In genomic region chr5:26854746-26855145, GRCm38 (mm10) we compare ENCODE assay signal across 28 mouse cellular contexts. TPM values are rescaled to one million over a fixed set of nuclear protein-coding genes. Genes with fewer than 3 reads are reported as not detected.
DNase-seq lines count a peak whose midpoint lies in the region; ATAC-seq and TF ChIP-seq lines count a peak whose summit lies in the region.
"Had no signal": no experiment of that assay in that cellular context is flagged by ENCODE, and none has a peak within 500 bp of the region (broad histone marks: within the 10 kb centered on the region; RNA-seq: fewer than 3 reads in every experiment).

No protein-coding gene starts in this region.

- no peaks in the 10 kb centered on the region for H3K36me3 ChIP-seq in forebrain, embryonic 13.5 days (ENCODE audit: poor library complexity, severe bottlenecking)
- no peaks in the 10 kb centered on the region for H3K36me3 ChIP-seq in forebrain, embryonic 15.5 days
- H3K36me3 ChIP-seq in forebrain, postnatal 0 days (ENCODE audit: insufficient read depth), result no peaks in the 10 kb centered on the region
- H3K36me3 ChIP-seq in forebrain, embryonic 12.5 days (replicated peaks), result no peaks in the 10 kb centered on the region
- H3K36me3 ChIP-seq in midbrain, embryonic 15.5 days (replicated peaks), result no peaks in the 10 kb centered on the region
- no peaks in the 10 kb centered on the region for H3K36me3 ChIP-seq in midbrain, postnatal 0 days (ENCODE audit: insufficient read depth, low read length)
- H3K36me3 ChIP-seq: embryonic facial prominence, embryonic 10.5 days; embryonic facial prominence, embryonic 13.5 days; heart, embryonic 10.5 days; heart, embryonic 13.5 days had no signal

- TF ChIP-seq CTCF in forebrain, postnatal 0 days (IDR thresholded peaks at IDR 0.05; ENCODE audit: low read depth), result no peak
- no peak for TF ChIP-seq CTCF in midbrain, postnatal 0 days (IDR thresholded peaks at IDR 0.05)

- 46% methylated on average over 4 of the region's 4 CpGs for WGBS in forebrain, embryonic 13.5 days
- WGBS in forebrain, embryonic 15.5 days, result 45% methylated on average over 4 of the region's 4 CpGs
- 39% methylated on average over 4 of the region's 4 CpGs for WGBS in forebrain, postnatal 0 days
- 47% methylated on average over 4 of the region's 4 CpGs for WGBS in forebrain, embryonic 12.5 days
- WGBS in midbrain, embryonic 15.5 days, result 38% methylated on average over 4 of the region's 4 CpGs
- 40% methylated on average over 4 of the region's 4 CpGs for WGBS in midbrain, postnatal 0 days

- H3K4me1 ChIP-seq in forebrain, embryonic 13.5 days, result no peaks in the 10 kb centered on the region
- no peaks in the 10 kb centered on the region for H3K4me1 ChIP-seq in forebrain, embryonic 15.5 days
- no peaks in the 10 kb centered on the region for H3K4me1 ChIP-seq in forebrain, postnatal 0 days (ENCODE audit: insufficient read depth)
- no peaks in the 10 kb centered on the region for H3K4me1 ChIP-seq in forebrain, embryonic 12.5 days
- H3K4me1 ChIP-seq in midbrain, embryonic 15.5 days, result no peaks in the 10 kb centered on the region
- H3K4me1 ChIP-seq in midbrain, postnatal 0 days (ENCODE audit: insufficient read depth, low read length), result no peaks in the 10 kb centered on the region
- H3K4me1 ChIP-seq: embryonic facial prominence, embryonic 10.5 days; embryonic facial prominence, embryonic 13.5 days; heart, embryonic 10.5 days; heart, embryonic 13.5 days had no signal

- H3K9me3 ChIP-seq in forebrain, embryonic 13.5 days (replicated peaks), result no peaks in the 10 kb centered on the region
- H3K9me3 ChIP-seq in forebrain, embryonic 15.5 days, result no peaks in the 10 kb centered on the region
- no peaks in the 10 kb centered on the region for H3K9me3 ChIP-seq in forebrain, postnatal 0 days (ENCODE audit: low read length)
- no peaks in the 10 kb centered on the region for H3K9me3 ChIP-seq in forebrain, embryonic 12.5 days
- H3K9me3 ChIP-seq in midbrain, embryonic 15.5 days, result no peaks in the 10 kb centered on the region
- no peaks in the 10 kb centered on the region for H3K9me3 ChIP-seq in midbrain, postnatal 0 days (ENCODE audit: low read length)
- H3K9me3 ChIP-seq: embryonic facial prominence, embryonic 10.5 days; embryonic facial prominence, embryonic 13.5 days; heart, embryonic 10.5 days; heart, embryonic 13.5 days had no signal

- H3K4me3 ChIP-seq in forebrain, embryonic 13.5 days, result no peak overlapping the region
- H3K4me3 ChIP-seq in forebrain, embryonic 15.5 days, result no peak overlapping the region
- no peak overlapping the region for H3K4me3 ChIP-seq in forebrain, postnatal 0 days (ENCODE audit: low read depth, low read length)
- no peak overlapping the region for H3K4me3 ChIP-seq in forebrain, embryonic 12.5 days (replicated peaks)
- no peak overlapping the region for H3K4me3 ChIP-seq in midbrain, embryonic 15.5 days
- no peak overlapping the region for H3K4me3 ChIP-seq in midbrain, postnatal 0 days (ENCODE audit: low read depth, low read length)
- H3K4me3 ChIP-seq: embryonic facial prominence, embryonic 10.5 days; embryonic facial prominence, embryonic 13.5 days; erythroblast, embryonic 14.5 days; gastrocnemius, adult 2 months; heart, embryonic 10.5 days; heart, embryonic 13.5 days had no signal

- H3K27me3 ChIP-seq in forebrain, embryonic 13.5 days, result no peaks in the 10 kb centered on the region
- no peaks in the 10 kb centered on the region for H3K27me3 ChIP-seq in forebrain, embryonic 15.5 days
- no peaks in the 10 kb centered on the region for H3K27me3 ChIP-seq in forebrain, postnatal 0 days (ENCODE audit: insufficient read depth, low read length)
- no peaks in the 10 kb centered on the region for H3K27me3 ChIP-seq in forebrain, embryonic 12.5 days
- H3K27me3 ChIP-seq in midbrain, embryonic 15.5 days (replicated peaks), result no peaks in the 10 kb centered on the region
- no peaks in the 10 kb centered on the region for H3K27me3 ChIP-seq in midbrain, postnatal 0 days (ENCODE audit: insufficient read depth, low read length)
- H3K27me3 ChIP-seq: embryonic facial prominence, embryonic 13.5 days; heart, embryonic 13.5 days had no signal

- peak; percentile 38; the same call in 1 of the 2 replicates for ATAC-seq in forebrain, embryonic 13.5 days
- ATAC-seq in forebrain, embryonic 15.5 days (replicated peaks), result no peak
- peak; percentile 66; the same call in 1 of the 2 replicates for ATAC-seq in forebrain, postnatal 0 days
- no peak for ATAC-seq in forebrain, embryonic 12.5 days (ENCODE audit: low FRiP score)
- 0 out of 2 replicates have a peak, but pooled peaks have one; percentile 48 for ATAC-seq in midbrain, embryonic 15.5 days (replicated peaks)
- ATAC-seq in midbrain, postnatal 0 days (ENCODE audit: low FRiP score), result no peak
- no peak for ATAC-seq in inflammation-experienced regulatory T-cells, adult 6 months
- ATAC-seq: activated CD4-positive, CD25-positive, alpha-beta regulatory T cell, adult 4 months; hindbrain, postnatal 0 days; intestine, postnatal 0 days had no signal

- no peak for DNase-seq in forebrain, postnatal 0 days
- no peak for DNase-seq in midbrain, postnatal 0 days (ENCODE audit: low spot score)
- DNase-seq: adrenal gland, adult 8-10 months; adrenal gland, postnatal 25 days; cerebellum, adult 11-12 months; cerebellum, adult 8-10 months; cerebellum, postnatal 10 days; cerebellum, postnatal 36 days; embryo, embryonic 11 days; gastrocnemius, adult 2 months; gastrocnemius, postnatal 14 days; heart, adult 18-20 months; heart, postnatal 14 days; heart, postnatal 4 days had no signal

- no peak overlapping the region for H3K9ac ChIP-seq in forebrain, embryonic 13.5 days
- H3K9ac ChIP-seq in forebrain, embryonic 15.5 days (replicated peaks), result no peak overlapping the region
- H3K9ac ChIP-seq in forebrain, postnatal 0 days, result no peak overlapping the region
- H3K9ac ChIP-seq in forebrain, embryonic 12.5 days, result no peak overlapping the region
- H3K9ac ChIP-seq in midbrain, embryonic 15.5 days, result no peak overlapping the region
- H3K9ac ChIP-seq in midbrain, postnatal 0 days (replicated peaks; ENCODE audit: low read length, poor library complexity, severe bottlenecking), result no peak overlapping the region
- H3K9ac ChIP-seq: embryonic facial prominence, embryonic 13.5 days; heart, embryonic 13.5 days; hindbrain, embryonic 14.5 days had no signal

- no peak overlapping the region for H3K27ac ChIP-seq in forebrain, embryonic 13.5 days
- H3K27ac ChIP-seq in forebrain, embryonic 15.5 days (replicated peaks), result no peak overlapping the region
- no peak overlapping the region for H3K27ac ChIP-seq in forebrain, postnatal 0 days (ENCODE audit: low read depth, low read length)
- H3K27ac ChIP-seq in forebrain, embryonic 12.5 days, result no peak overlapping the region
- H3K27ac ChIP-seq in midbrain, embryonic 15.5 days, result no peak overlapping the region
- H3K27ac ChIP-seq in midbrain, postnatal 0 days (ENCODE audit: low read depth, low read length), result no peak overlapping the region
- H3K27ac ChIP-seq: embryonic facial prominence, embryonic 10.5 days; embryonic facial prominence, embryonic 13.5 days; gastrocnemius, adult 2 months; heart, embryonic 10.5 days; heart, embryonic 13.5 days; hindbrain, embryonic 14.5 days; hindbrain, postnatal 0 days had no signal

- H3K4me2 ChIP-seq in forebrain, embryonic 13.5 days, result no peak overlapping the region
- no peak overlapping the region for H3K4me2 ChIP-seq in forebrain, embryonic 15.5 days (replicated peaks)
- H3K4me2 ChIP-seq in forebrain, postnatal 0 days (ENCODE audit: low read depth), result no peak overlapping the region
- no peak overlapping the region for H3K4me2 ChIP-seq in forebrain, embryonic 12.5 days
- no peak overlapping the region for H3K4me2 ChIP-seq in midbrain, embryonic 15.5 days
- H3K4me2 ChIP-seq in midbrain, postnatal 0 days (ENCODE audit: low read depth, low read length, poor library complexity, severe bottlenecking), result no peak overlapping the region
- H3K4me2 ChIP-seq: embryonic facial prominence, embryonic 13.5 days; heart, embryonic 13.5 days; hindbrain, embryonic 14.5 days had no signal

RNA-seq across cellular contexts. Expression of gene Dpp6, which starts 37.7 kb away (rescaled TPM):
- 16.5 and 22.2 TPM in 2 replicates for polyA plus RNA-seq in forebrain, embryonic 13.5 days (2015; fragmentation: Nextera tagmentation; extraction: Ambion mirVana)
- polyA plus RNA-seq in forebrain, embryonic 15.5 days (2015; fragmentation: Nextera tagmentation; extraction: Ambion mirVana), result 24.9 and 28.8 TPM in 2 replicates
- 82.9 and 116 TPM in 2 replicates for total RNA-seq in forebrain, postnatal 0 days (2014; rRNA removed)
- 35.9 and 58.4 TPM in 2 replicates for polyA plus RNA-seq in forebrain, postnatal 0 days (2015; fragmentation: Nextera tagmentation; extraction: Ambion mirVana)
- polyA plus RNA-seq in forebrain, embryonic 12.5 days (2016; fragmentation: Nextera tagmentation; extraction: Ambion mirVana), result 15.0 and 15.1 TPM in 2 replicates
- polyA plus RNA-seq in midbrain, embryonic 15.5 days (2015; fragmentation: Nextera tagmentation; extraction: Ambion mirVana), result 83.5 and 88.3 TPM in 2 replicates
- total RNA-seq in midbrain, postnatal 0 days (2014; rRNA removed), result 169 TPM in 2 replicates
- polyA plus RNA-seq in midbrain, postnatal 0 days (2015; fragmentation: Nextera tagmentation; extraction: Ambion mirVana), result 88.6 and 91.6 TPM in 2 replicates
- polyA plus RNA-seq in inflammation-experienced regulatory T-cells, adult 6 months (2017; shearing (Covaris generic)), result not detected

Comparison
In these comparisons a context has a peak if more than half of its experiments do, and no peak if none do; other contexts are left out.
1. ATAC-seq: peak in forebrain, embryonic 13.5 days (single experiment), forebrain, postnatal 0 days (single experiment) and midbrain, embryonic 15.5 days (single experiment); none in forebrain, embryonic 15.5 days (single experiment), forebrain, embryonic 12.5 days (single experiment), midbrain, postnatal 0 days (single experiment) and inflammation-experienced regulatory T-cells, adult 6 months (single experiment).
2. RNA of gene Dpp6, which starts 37.7 kb away (polyA plus RNA-seq): 88.6 to 91.6 TPM in midbrain, postnatal 0 days, 83.5 to 88.3 TPM in midbrain, embryonic 15.5 days, 35.9 to 58.4 TPM in forebrain, postnatal 0 days, 24.9 to 28.8 TPM in forebrain, embryonic 15.5 days, 16.5 to 22.2 TPM in forebrain, embryonic 13.5 days and 15.0 to 15.1 TPM in forebrain, embryonic 12.5 days; not detected in inflammation-experienced regulatory T-cells, adult 6 months; every median in the first group is over 10 times any median in the second.